Mouse (Mus musculus): ENCODE results near the gene Ngef. TPM values are rescaled to one million over a fixed set of nuclear protein-coding genes. Genes with fewer than 3 reads are reported as not detected.

The Ngef gene
- polyA plus RNA-seq, 1 experiment from 2014 or later, result 8.6 TPM

GRCm38 (mm10) chr1:87520467-87520866, 53.2 kb downstream of the Ngef start:
- in situ Hi-C loops (cut with MboI; ENCODE audit: low pct_unique_long_range_greater_than_20kb), result no loop called here

GRCm38 (mm10) chr1:87510845-87511244, 62.8 kb downstream of the Ngef start:
- ATAC-seq, result no peak
- no peaks in the 10 kb centered on the region for H3K27me3 ChIP-seq
- DNase-seq (ENCODE audit: low read depth, low spot score), result no peak
- POLR2A ChIA-PET, result interaction anchor here (0.6 kb wide), 1 partner anchor 13 kb away, joined by 3 read pairs; no protein-coding TSS in a partner anchor
- CTCF ChIA-PET, result interaction anchor here (1.2 to 1.4 kb wide), 2 partner anchors 9 to 14 kb away, joined by 3 to 4 read pairs; no protein-coding TSS in a partner anchor
- TF ChIP-seq CTCF (IDR thresholded peaks at IDR 0.05), result no peak
- in situ Hi-C loops (cut with MboI; ENCODE audit: low pct_unique_long_range_greater_than_20kb), result no loop called here

More at GRCm38 (mm10) chr1:87520467-87520866, 53.2 kb downstream of the Ngef start:
- TF ChIP-seq CTCF (IDR thresholded peaks at IDR 0.05), result no peak
- DNase-seq (ENCODE audit: low read depth, low spot score), result no peak
- ChIA-PET CTCF (interaction anchor here (0.8 to 1.0 kb wide), 2 partner anchors 9 to 13 kb away, joined by 4 read pairs; no protein-coding TSS in a partner anchor), POLR2A (interaction anchor here (0.6 to 0.7 kb wide), 2 partner anchors 187 to 248 kb away, joined by 3 to 7 read pairs; no protein-coding TSS in a partner anchor)
- H3K27me3 ChIP-seq, result no peaks in the 10 kb centered on the region
- no peak for ATAC-seq

- peak; percentile 56 for ATAC-seq
- POLR2A ChIA-PET, result interaction anchor here (0.6 to 1.0 kb wide), 2 partner anchors 14 to 243 kb away, joined by 3 read pairs; no protein-coding TSS in a partner anchor
- TF ChIP-seq CTCF (IDR thresholded peaks at IDR 0.05), result no peak
- DNase-seq (ENCODE audit: low read depth, low spot score), result no peak
- CTCF ChIA-PET, result interaction anchor here (0.7 to 1.4 kb wide), 2 partner anchors 10 to 11 kb away, joined by 3 to 4 read pairs; no protein-coding TSS in a partner anchor
- H3K27me3 ChIP-seq, result no peaks in the 10 kb centered on the region
- in situ Hi-C loops (cut with MboI; ENCODE audit: low pct_unique_long_range_greater_than_20kb), result no loop called here
These were observed 63.4 kb downstream of the Ngef start for GRCm38 (mm10) chr1:87510166-87510691.

- in situ Hi-C loops (cut with MboI; ENCODE audit: low pct_unique_long_range_greater_than_20kb), result no loop called here
- CTCF ChIA-PET, result interaction anchor here (0.7 kb wide), 1 partner anchor 12 kb away, joined by 3 read pairs; no protein-coding TSS in a partner anchor
- no peak for TF ChIP-seq CTCF (IDR thresholded peaks at IDR 0.05)
- DNase-seq (ENCODE audit: low read depth, low spot score) (no peak), ATAC-seq (peak; percentile 31)
- POLR2A ChIA-PET, result interaction anchor here (1.0 to 1.2 kb wide), 2 partner anchors 140 to 244 kb away, joined by 3 read pairs; no protein-coding TSS in a partner anchor
- no peaks in the 10 kb centered on the region for H3K27me3 ChIP-seq
These were observed 64.0 kb downstream of the Ngef start, which contains the start of gene Neu2 for GRCm38 (mm10) chr1:87509561-87510165. TSS of gene Neu2 (plus strand) at chr1:87509889.

GRCm38 (mm10) chr1:87508591-87509560, 64.8 kb downstream of the Ngef start:
- no peak for TF ChIP-seq CTCF (IDR thresholded peaks at IDR 0.05)
- DNase-seq (ENCODE audit: low read depth, low spot score) (no peak), ATAC-seq (no peak)
- in situ Hi-C loops (cut with MboI; ENCODE audit: low pct_unique_long_range_greater_than_20kb), result no loop called here
- POLR2A ChIA-PET, result interaction anchor here (1.2 kb wide), 1 partner anchor 141 kb away, joined by 3 read pairs; no protein-coding TSS in a partner anchor
- CTCF ChIA-PET, result interaction anchor here (0.8 to 1.7 kb wide), 3 partner anchors 11 to 215 kb away, joined by 3 to 4 read pairs (median 4); no protein-coding TSS in a partner anchor
- H3K27me3 ChIP-seq, result no peaks in the 10 kb centered on the region

GRCm38 (mm10) chr1:87507857-87508256, 65.8 kb downstream of the Ngef start:
- ChIA-PET POLR2A (no interaction called here), CTCF (interaction anchor here (1.2 to 1.7 kb wide), 2 partner anchors 12 to 216 kb away, joined by 4 read pairs; no protein-coding TSS in a partner anchor)
- H3K27me3 ChIP-seq, result no peaks in the 10 kb centered on the region
- no peak for DNase-seq (ENCODE audit: low read depth, low spot score)
- no peak for TF ChIP-seq CTCF (IDR thresholded peaks at IDR 0.05)
- in situ Hi-C loops (cut with MboI; ENCODE audit: low pct_unique_long_range_greater_than_20kb), result no loop called here
- ATAC-seq, result no peak

- H3K27me3 ChIP-seq, result no peaks in the 10 kb centered on the region
- no peak for DNase-seq (ENCODE audit: low read depth, low spot score)
- ATAC-seq, result no peak
- ChIA-PET CTCF (no interaction called here), POLR2A (interaction anchor here (0.5 kb wide), 1 partner anchor 86 kb away, joined by 4 read pairs; no protein-coding TSS in a partner anchor)
- in situ Hi-C loops (cut with MboI; ENCODE audit: low pct_unique_long_range_greater_than_20kb), result no loop called here
- TF ChIP-seq CTCF (IDR thresholded peaks at IDR 0.05), result no peak
These were observed 68.1 kb downstream of the Ngef start for GRCm38 (mm10) chr1:87505524-87505923.

GRCm38 (mm10) chr1:87493542-87493941, 80.1 kb downstream of the Ngef start:
- no peak for TF ChIP-seq CTCF (IDR thresholded peaks at IDR 0.05)
- H3K27me3 ChIP-seq, result no peaks in the 10 kb centered on the region
- DNase-seq (ENCODE audit: low read depth, low spot score), result no peak
- ChIA-PET CTCF (no interaction called here), POLR2A (interaction anchor here (0.6 kb wide), 1 partner anchor 262 kb away, joined by 7 read pairs; the partner anchor contains the start of gene Atg16l1)
- in situ Hi-C loops (cut with MboI; ENCODE audit: low pct_unique_long_range_greater_than_20kb), result no loop called here
- ATAC-seq, result no peak

GRCm38 (mm10) chr1:87492285-87492684, 81.4 kb downstream of the Ngef start:
- no peak for TF ChIP-seq CTCF (IDR thresholded peaks at IDR 0.05)
- H3K27me3 ChIP-seq, result no peaks in the 10 kb centered on the region
- POLR2A ChIA-PET, result interaction anchor here (0.6 kb wide), 1 partner anchor 57 kb away, joined by 3 read pairs; no protein-coding TSS in a partner anchor
- ATAC-seq, result no peak
- CTCF ChIA-PET, result no interaction called here
- in situ Hi-C loops (cut with MboI; ENCODE audit: low pct_unique_long_range_greater_than_20kb), result no loop called here
- DNase-seq (ENCODE audit: low read depth, low spot score), result no peak

- ChIA-PET CTCF (interaction anchor here (1.0 kb wide), 1 partner anchor 269 kb away, joined by 4 read pairs; the partner anchor contains the start of gene Atg16l1), POLR2A (no interaction called here)
- no peak for TF ChIP-seq CTCF (IDR thresholded peaks at IDR 0.05)
- ATAC-seq (peak; percentile 35), DNase-seq (ENCODE audit: low read depth, low spot score) (peak; percentile 51)
- in situ Hi-C loops (cut with MboI; ENCODE audit: low pct_unique_long_range_greater_than_20kb), result no loop called here
- no peaks in the 10 kb centered on the region for H3K27me3 ChIP-seq
These were observed 87.3 kb downstream of the Ngef start for GRCm38 (mm10) chr1:87486386-87486785.
